Mouse (Mus musculus): ENCODE measurements around the gene Aspdh. TPM values are rescaled to one million over a fixed set of nuclear protein-coding genes. Genes with fewer than 3 reads are reported as not detected.

Gene Aspdh
- polyA plus RNA-seq, 1 experiment from 2014 or later: 0.62 TPM

DNA sequence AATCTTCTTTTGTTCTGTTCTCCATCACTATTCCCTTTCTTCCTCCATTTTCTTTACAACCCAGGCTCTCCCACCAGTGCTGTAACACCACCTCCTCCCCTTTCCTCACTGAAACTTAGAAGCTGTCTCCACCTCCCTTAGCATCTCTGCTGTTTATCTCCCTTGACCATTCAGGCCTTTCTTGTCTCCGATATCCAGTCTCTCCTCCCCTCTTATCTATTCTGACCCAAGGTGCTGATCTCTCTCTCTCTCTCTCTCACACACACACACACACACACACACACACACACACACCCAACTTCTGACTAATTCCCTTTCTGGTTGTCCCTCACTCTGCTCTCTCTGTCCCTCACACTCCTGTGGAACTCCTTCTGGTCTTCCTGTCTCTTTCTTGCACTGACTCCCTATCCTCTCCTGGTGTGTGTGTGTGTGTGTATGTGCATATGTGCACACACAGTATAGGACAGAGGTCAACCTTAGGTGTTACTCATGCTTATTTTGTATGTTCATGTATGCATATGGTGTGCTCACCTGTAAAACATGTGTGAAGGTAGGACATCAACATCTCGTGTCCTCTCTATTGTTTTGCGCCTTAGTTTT lies 17.7 kb downstream of the Aspdh start:
- Histone ChIP-seq H3K9me3 (no peaks in the 10 kb centered on the region), H3K27ac (no peak overlapping the region), H3K4me1 (no peaks in the 10 kb centered on the region), H3K4me3 (no peak overlapping the region), H3K9ac (no peak overlapping the region), H3K4me2 (no peak overlapping the region), H3K36me3 (no peaks in the 10 kb centered on the region), H3K27me3 (peaks cover 23% of the 10 kb centered on the region)
- WGBS: 53% methylated on average over 3 of the region's 3 CpGs
- no peak for ATAC-seq (ENCODE audit: borderline replicate concordance, extremely low read depth, low FRiP score, low TSS enrichment)

DNA sequence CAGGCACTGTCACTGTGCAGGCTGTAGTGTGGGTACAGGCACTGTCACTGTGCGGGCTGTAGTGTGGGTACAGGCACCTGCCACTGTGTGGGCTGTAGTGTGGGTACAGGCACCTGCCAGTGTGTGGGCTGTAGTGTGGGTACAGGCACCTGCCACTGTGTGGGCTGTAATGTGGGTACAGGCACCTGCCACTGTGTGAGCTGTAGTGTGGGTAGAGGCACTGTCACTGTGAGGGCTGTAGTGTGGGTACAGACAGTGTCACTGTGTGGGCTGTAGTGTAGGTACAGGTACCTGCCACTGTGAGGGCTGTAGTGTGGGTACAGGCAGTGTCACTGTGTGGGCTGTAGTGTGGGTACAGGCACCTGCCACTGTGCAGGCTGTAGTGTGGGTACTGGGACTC lies 18.9 kb downstream of the Aspdh start:
- Histone ChIP-seq H3K4me3 (no peak overlapping the region), H3K36me3 (peaks cover 4% of the 10 kb centered on the region; the same call in 1 of the 2 replicates), H3K4me2 (no peak overlapping the region), H3K27ac (no peak overlapping the region), H3K9ac (no peak overlapping the region), H3K9me3 (no peaks in the 10 kb centered on the region), H3K27me3 (peaks cover 20% of the 10 kb centered on the region), H3K4me1 (no peaks in the 10 kb centered on the region)
- ATAC-seq (ENCODE audit: borderline replicate concordance, extremely low read depth, low FRiP score, low TSS enrichment): no peak
- WGBS: 89% methylated on average over 1 of the region's 1 CpGs

DNA sequence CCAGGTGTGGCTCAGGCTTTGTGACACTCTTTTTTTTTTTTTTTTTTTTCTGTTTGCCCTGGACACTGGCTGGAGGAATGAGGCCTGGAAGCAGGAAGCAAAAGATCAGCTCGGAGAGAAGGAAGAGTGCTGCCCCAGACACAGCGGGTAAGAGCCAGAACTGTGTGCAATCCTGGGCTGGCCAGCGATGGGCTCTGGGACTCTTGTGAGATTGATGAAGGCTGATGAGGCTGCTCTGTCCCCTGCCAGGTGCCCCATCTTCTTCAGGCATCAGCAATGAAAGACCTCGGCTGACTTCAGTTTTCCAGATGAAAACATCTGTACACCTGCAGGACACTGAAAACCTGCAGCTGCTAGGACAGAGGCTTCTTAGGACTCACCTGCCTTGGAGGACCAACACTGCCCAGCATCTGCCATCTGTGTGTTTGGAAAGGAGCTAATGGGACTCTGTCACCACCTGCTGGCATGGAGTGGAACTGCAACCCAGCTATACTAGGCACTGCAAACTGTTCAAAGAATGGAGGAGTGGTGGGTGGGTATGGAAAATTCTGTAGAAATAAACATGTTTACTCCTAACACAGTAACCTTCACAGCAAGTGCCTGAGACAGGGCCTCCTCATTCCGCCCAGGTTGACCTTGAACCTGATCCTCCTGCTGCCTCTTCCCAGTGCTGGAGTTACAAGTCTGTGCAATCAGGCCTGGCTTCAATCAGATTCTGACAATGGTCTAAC lies 19.8 kb downstream of the Aspdh start:
- 26% methylated on average over 5 of the region's 5 CpGs for WGBS

DNA sequence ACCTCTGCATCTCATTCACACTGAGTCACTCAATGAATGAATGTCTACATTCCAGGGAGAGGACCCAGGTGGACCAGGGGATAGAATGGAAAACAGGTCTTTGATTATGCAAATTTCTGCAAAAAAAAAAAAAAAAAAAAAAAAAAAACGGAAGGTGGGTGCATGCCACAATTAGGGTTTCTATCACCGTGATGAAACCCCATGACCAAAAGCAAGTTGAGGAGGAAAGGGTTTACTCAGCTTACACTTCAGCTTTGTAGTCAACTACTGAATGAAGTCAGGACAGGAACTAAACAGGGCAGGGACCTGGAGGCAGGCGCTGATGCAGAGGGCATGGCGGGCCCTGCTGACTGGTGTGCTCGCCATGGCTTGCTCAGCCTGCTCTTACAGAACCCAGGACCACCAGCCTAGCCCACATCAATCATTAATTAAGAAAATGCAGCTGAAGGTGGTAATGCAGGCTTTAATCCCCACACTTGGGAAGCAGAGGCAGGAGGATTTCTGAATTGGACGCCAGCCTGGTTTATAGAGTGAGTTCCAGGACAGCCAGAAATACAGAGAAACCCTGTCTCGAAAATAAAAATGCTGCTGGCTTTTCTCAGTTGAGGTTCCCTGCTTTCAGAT lies 20.5 kb downstream of the Aspdh start:
- Histone ChIP-seq H3K9me3 (no peaks in the 10 kb centered on the region), H3K9ac (no peak overlapping the region), H3K4me1 (no peaks in the 10 kb centered on the region), H3K27me3 (peaks cover 9% of the 10 kb centered on the region), H3K36me3 (peaks cover 13% of the 10 kb centered on the region), H3K4me2 (no peak overlapping the region), H3K4me3 (no peak overlapping the region), H3K27ac (no peak overlapping the region)
- WGBS: 71% methylated on average over 7 of the region's 7 CpGs
- no peak for ATAC-seq (ENCODE audit: borderline replicate concordance, extremely low read depth, low FRiP score, low TSS enrichment)

More for the DNA sequence above, 19.8 kb downstream of the Aspdh start:
- H3K36me3 ChIP-seq: peaks cover 7% of the 10 kb centered on the region
- no peak overlapping the region for H3K9ac ChIP-seq
- peak; percentile 44 for ATAC-seq (ENCODE audit: borderline replicate concordance, extremely low read depth, low FRiP score, low TSS enrichment)
- no peak overlapping the region for H3K4me3 ChIP-seq
- H3K9me3 ChIP-seq: no peaks in the 10 kb centered on the region
- H3K27ac ChIP-seq: no peak overlapping the region
- no peaks in the 10 kb centered on the region for H3K4me1 ChIP-seq
- no peak overlapping the region for H3K4me2 ChIP-seq
- H3K27me3 ChIP-seq: peaks cover 15% of the 10 kb centered on the region

DNA sequence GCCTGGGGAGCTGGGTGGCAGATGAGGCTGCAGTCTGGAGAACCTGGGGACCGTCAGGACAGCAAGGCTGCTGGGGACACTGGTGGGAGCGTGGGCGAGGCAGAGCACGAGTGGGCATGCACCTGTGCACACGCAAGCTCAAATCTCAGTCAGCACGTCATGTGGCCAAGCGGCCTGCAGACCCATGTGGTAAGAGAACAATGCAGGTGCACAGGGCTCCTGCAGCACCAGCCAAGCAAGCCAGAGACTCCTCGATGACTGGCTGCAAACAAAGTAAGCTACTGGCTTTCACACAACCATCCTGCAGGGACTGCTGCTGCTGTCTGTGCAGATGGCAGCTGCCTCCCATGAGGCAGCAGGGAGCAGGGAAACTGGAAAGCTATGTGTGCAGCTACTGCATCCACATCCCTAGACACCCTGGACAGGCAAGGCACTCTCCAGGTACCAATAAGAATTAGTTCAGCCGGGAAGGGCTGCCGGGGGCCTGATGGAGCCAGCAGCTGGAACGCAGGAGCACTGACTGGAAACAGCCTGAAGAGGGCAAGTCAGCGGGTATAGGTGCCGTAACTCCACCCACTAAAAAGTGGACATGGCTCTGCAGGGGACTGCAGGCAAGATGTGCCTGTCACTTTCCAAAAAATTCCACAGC lies 21.9 kb downstream of the Aspdh start:
- Histone ChIP-seq H3K27me3 (peaks cover 6% of the 10 kb centered on the region), H3K4me2 (no peak overlapping the region), H3K9me3 (no peaks in the 10 kb centered on the region), H3K27ac (no peak overlapping the region), H3K9ac (0 out of 2 replicates have a peak overlapping the region, but pooled peaks have one; percentile 4), H3K4me1 (no peaks in the 10 kb centered on the region), H3K36me3 (peaks cover 26% of the 10 kb centered on the region), H3K4me3 (no peak overlapping the region)
- no peak for ATAC-seq (ENCODE audit: borderline replicate concordance, extremely low read depth, low FRiP score, low TSS enrichment)
- WGBS: 66% methylated on average over 13 of the region's 13 CpGs

DNA sequence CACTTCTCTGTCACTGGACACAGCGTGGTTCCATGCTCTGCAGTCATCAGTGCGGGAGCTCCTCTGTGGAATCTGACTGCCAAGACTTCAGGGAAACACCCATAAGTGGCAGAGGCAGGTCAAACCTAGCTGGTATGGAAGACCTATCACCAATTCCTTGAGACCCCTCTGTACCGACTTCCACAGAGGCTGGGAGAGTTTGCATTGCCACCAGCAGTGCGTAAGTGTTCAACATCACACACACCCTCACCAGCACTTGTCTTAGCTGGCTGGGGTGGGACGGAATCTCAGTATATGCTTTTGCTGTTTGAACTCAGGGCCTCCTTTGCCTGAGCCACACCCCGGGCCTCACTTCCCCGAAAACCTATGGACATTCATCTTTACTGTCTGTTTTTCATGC lies 22.7 kb downstream of the Aspdh start:
- 82% methylated on average over 7 of the region's 7 CpGs for WGBS
- Histone ChIP-seq H3K4me1 (no peaks in the 10 kb centered on the region), H3K36me3 (peaks cover 31% of the 10 kb centered on the region)

DNA sequence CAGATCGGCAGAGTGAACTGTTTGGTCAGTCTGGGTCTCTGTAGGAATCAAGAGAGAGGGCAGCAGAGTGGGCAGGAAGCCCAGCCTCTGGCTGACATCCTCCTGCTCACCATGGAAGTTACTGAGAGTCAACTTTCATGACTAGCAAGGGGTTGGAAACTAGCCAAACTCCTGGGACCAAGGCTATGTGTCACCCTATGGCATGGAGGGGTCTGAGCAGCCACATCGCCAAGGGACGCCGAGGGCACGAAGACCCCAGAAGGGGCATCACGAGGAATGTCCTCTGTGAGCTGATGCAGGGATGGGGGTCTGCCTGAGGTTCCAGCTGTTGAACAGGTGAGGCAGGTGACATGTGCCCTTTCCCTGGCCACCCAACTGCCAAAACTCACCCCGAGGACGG lies 23.4 kb downstream of the Aspdh start:
- H3K36me3 ChIP-seq: peaks cover 31% of the 10 kb centered on the region
- no peak overlapping the region for H3K9ac ChIP-seq
- no peaks in the 10 kb centered on the region for H3K4me1 ChIP-seq
- H3K27ac ChIP-seq: no peak overlapping the region
- no peak overlapping the region for H3K4me2 ChIP-seq
- ATAC-seq (ENCODE audit: borderline replicate concordance, extremely low read depth, low FRiP score, low TSS enrichment): no peak
- H3K9me3 ChIP-seq: no peaks in the 10 kb centered on the region
- 83% methylated on average over 8 of the region's 8 CpGs for WGBS
- no peaks in the 10 kb centered on the region for H3K27me3 ChIP-seq
- H3K4me3 ChIP-seq: no peak overlapping the region

More for the DNA sequence above, 22.7 kb downstream of the Aspdh start:
- no peak overlapping the region for H3K9ac ChIP-seq
- no peaks in the 10 kb centered on the region for H3K27me3 ChIP-seq
- no peak overlapping the region for H3K4me2 ChIP-seq
- H3K27ac ChIP-seq: no peak overlapping the region
- no peak overlapping the region for H3K4me3 ChIP-seq
- H3K9me3 ChIP-seq: no peaks in the 10 kb centered on the region
- ATAC-seq (ENCODE audit: borderline replicate concordance, extremely low read depth, low FRiP score, low TSS enrichment): no peak

DNA sequence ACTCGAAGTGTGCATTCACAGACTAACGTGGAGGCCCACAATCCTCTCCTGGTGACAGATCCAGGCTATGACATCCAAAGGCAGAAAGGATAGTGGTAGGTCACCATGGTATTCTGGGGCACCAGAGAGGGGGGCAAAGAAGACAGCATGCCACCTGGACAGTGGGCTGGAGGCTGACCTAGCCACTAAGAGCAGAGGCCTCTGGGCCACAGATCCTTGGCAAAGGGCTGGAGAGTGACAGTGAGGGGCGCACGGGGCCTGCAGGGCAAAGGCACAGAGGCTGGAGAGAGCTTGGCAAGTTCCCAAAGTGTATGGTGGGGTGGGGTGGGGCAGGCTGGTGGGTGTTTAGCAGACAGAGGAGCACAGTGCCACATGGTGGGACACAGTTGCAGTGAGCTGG lies 25.1 kb downstream of the Aspdh start:
- Histone ChIP-seq H3K27ac (no peak overlapping the region), H3K9ac (no peak overlapping the region), H3K4me1 (peaks cover 8% of the 10 kb centered on the region), H3K9me3 (no peaks in the 10 kb centered on the region), H3K4me2 (no peak overlapping the region), H3K27me3 (no peaks in the 10 kb centered on the region), H3K36me3 (peaks cover 31% of the 10 kb centered on the region), H3K4me3 (no peak overlapping the region)
- ATAC-seq (ENCODE audit: borderline replicate concordance, extremely low read depth, low FRiP score, low TSS enrichment): no peak
- WGBS: 81% methylated on average over 4 of the region's 4 CpGs

DNA sequence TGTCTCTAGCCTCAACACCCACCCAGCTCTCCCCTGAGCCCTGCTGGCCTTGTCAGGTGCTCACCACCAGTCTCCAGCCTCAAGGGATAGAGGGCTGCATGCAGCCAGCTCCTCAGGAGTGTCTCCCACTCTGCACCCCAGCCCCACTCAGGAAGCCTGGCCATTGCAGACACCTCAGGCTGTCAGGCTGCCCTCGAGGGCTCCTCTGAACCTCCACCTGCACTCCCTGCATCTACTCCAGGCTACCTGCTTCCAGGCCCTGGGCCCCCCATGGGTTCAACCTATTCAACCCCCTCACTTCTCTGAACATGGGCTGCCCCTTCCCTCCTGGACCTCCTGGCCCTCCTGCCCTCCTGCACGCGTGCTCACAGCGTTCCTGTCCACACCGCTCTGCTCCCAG lies 26.2 kb downstream of the Aspdh start:
- H3K27ac ChIP-seq: no peak overlapping the region
- H3K9ac ChIP-seq: no peak overlapping the region
- peaks cover 14% of the 10 kb centered on the region for H3K4me1 ChIP-seq
- 95% methylated on average over 5 of the region's 5 CpGs for WGBS
- no peak for ATAC-seq (ENCODE audit: borderline replicate concordance, extremely low read depth, low FRiP score, low TSS enrichment)
- no peak overlapping the region for H3K4me3 ChIP-seq
- peaks cover 31% of the 10 kb centered on the region for H3K36me3 ChIP-seq
- H3K27me3 ChIP-seq: no peaks in the 10 kb centered on the region
- H3K4me2 ChIP-seq: no peak overlapping the region
- no peaks in the 10 kb centered on the region for H3K9me3 ChIP-seq

DNA sequence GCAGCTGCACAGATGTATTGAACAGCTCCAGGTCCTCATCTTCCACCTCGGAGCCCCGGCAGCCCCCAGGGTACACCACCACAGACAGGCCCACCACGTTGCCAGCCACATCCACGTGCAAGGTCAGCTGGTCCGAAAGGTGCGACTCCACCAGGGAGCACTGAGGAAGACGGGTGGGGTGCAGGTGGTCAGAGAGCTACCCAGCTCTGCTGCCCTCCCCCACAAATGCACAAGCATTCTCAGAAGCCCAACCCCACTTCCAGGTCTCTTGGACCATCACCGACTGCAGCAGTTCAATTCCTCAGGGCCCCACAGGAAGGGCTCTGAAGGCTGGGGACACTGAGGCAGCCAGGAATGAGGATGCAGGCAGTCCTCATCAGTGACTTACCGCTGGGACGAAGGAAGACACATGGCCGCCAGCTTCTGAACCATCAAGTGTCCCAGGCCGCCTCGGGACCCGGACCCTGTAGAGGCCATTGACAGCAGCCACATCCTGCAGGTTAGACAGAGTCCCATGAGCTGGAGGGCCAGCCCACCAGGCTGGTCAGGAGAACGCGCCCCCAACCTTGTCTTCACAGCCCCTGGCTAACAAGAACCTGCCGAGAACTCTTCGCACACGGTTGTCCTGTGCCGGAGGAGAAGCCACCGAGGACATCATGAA lies 27.1 kb downstream of the Aspdh start:
- no peak for ATAC-seq (ENCODE audit: borderline replicate concordance, extremely low read depth, low FRiP score, low TSS enrichment)
- Histone ChIP-seq H3K27ac (no peak overlapping the region), H3K4me1 (peaks cover 19% of the 10 kb centered on the region), H3K27me3 (no peaks in the 10 kb centered on the region), H3K9me3 (no peaks in the 10 kb centered on the region), H3K9ac (no peak overlapping the region), H3K36me3 (peaks cover 31% of the 10 kb centered on the region), H3K4me2 (no peak overlapping the region), H3K4me3 (no peak overlapping the region)
- WGBS: 90% methylated on average over 21 of the region's 21 CpGs

DNA sequence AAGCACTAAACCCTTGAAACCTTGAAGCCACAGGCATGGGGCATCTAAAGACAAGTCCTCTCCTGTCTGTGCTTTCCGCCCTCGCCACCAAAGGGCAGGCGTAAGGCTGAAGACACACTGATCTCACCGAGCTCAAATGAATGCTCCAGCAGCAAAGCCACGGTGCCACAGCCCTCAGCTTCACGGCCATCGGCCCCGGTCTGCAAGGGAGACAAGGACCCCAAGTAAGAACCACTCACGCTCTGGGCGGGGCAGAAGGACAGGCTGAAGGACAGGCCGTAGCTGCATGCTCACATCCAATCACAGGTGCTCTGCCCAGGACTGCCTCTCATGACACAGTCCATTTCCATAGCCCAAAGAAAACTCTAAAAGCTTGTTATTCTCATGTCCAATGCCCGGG lies 29.5 kb downstream of the Aspdh start:
- WGBS: 88% methylated on average over 12 of the region's 12 CpGs
- Histone ChIP-seq H3K27me3 (no peaks in the 10 kb centered on the region), H3K4me1 (peaks cover 22% of the 10 kb centered on the region), H3K9ac (no peak overlapping the region), H3K4me3 (no peak overlapping the region), H3K36me3 (peaks cover 27% of the 10 kb centered on the region), H3K4me2 (no peak overlapping the region), H3K9me3 (no peaks in the 10 kb centered on the region), H3K27ac (no peak overlapping the region)
- no peak for ATAC-seq (ENCODE audit: borderline replicate concordance, extremely low read depth, low FRiP score, low TSS enrichment)
